Mouse (Mus musculus): Measurements from ENCODE around the gene Tmc5.

DNA sequence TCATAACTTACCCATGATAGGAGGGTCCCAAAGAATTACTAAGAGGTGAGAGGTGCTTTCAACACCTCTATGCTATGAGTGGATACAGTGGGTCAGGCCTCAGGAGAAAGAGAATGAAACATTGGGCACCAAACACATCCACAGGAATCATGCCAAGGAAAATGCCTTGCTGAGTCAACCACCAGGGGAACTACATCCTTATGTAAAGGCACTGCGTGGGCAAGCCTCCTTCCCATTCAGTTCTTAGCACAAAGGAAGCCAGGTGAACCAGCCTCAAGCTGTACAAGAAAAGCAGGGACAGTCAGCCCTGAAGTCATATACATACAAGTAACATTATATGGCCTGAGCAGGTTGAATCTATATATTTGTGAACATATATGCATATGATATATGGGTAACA is 53.8 kb downstream of the Tmc5 start:
- no peak for TF ChIP-seq POLR2A (IDR thresholded peaks at IDR 0.05; ENCODE audit: insufficient read length, low read depth)
- TF ChIP-seq TCF12 (IDR thresholded peaks at IDR 0.05; ENCODE audit: insufficient read depth, poor library complexity, severe bottlenecking), result no peak
- TF ChIP-seq E2F4 (IDR thresholded peaks at IDR 0.05; ENCODE audit: insufficient read depth), result no peak
- TF ChIP-seq MAX (IDR thresholded peaks at IDR 0.05; ENCODE audit: low read depth), result no peak
- TF ChIP-seq USF1 (IDR thresholded peaks at IDR 0.05; ENCODE audit: low read depth), result no peak
- no peak for TF ChIP-seq POLR2AphosphoS2 (IDR thresholded peaks at IDR 0.05; ENCODE audit: insufficient read length, low read depth)
- no peak for TF ChIP-seq CEBPB (IDR thresholded peaks at IDR 0.05; ENCODE audit: insufficient read depth, poor library complexity, severe bottlenecking)
- no peak for TF ChIP-seq SRF (IDR thresholded peaks at IDR 0.05; ENCODE audit: control insufficient read depth, insufficient read length, low read depth)
- TF ChIP-seq MYOD1 (IDR thresholded peaks at IDR 0.05; ENCODE audit: control insufficient read depth in 1 of 3, insufficient read length in 2 of 3, low read depth in 2 of 3), result no peak
